Mouse (Mus musculus) liver, embryonic 14.5 days (tissue): Measurements from ENCODE around the gene Fsip2. TPM values are rescaled to one million over a fixed set of nuclear protein-coding genes. Genes with fewer than 3 reads are reported as not detected.

Source experiments
- ATAC-seq: fragments of 200-750 bp; cut with Nextera tagmentation; 2 replicates; pipeline ENCODE4 v1.8.0; 2017; ENCODE audit warnings: moderate number of reproducible peaks, mild to moderate bottlenecking, moderate library complexity; ENCODE audit not compliant: insufficient read depth
- DNase-seq, 3 experiments: peaks; one replicate each; pipeline ENCODE4 v3.0.0-alpha.2; 2012 to 2013; ENCODE audit warnings: low read depth in 3 of 3, low spot score in 3 of 3
- H3K27ac ChIP-seq: fragments of 300-500 bp; sonication (generic); 2 replicates; pipeline ENCODE4 v1.5.1; 2014; ENCODE audit warnings: moderate library complexity, mild to moderate bottlenecking, control low read depth, inconsistent platforms
- H3K27me3 ChIP-seq: fragments of 300-500 bp; sonication (generic); 2 replicates; pipeline ENCODE4 v1.6.1; 2014; ENCODE audit warnings: mild to moderate bottlenecking, low read length, moderate library complexity; ENCODE audit not compliant: control insufficient read depth, insufficient read depth
- H3K36me3 ChIP-seq: fragments of 300-500 bp; sonication (generic); replicated peaks from 2 replicates; pipeline ENCODE4 v1.6.1; 2014; ENCODE audit warnings: low read depth; ENCODE audit not compliant: control insufficient read depth, insufficient read depth
- H3K4me1 ChIP-seq, 2 experiments: fragments of 200-500 bp in 1 of 2; fragments of 300-500 bp in 1 of 2; sonication (generic) in 1 of 2; replicated peaks; 2 replicates each; pipeline ENCODE4 v1.6.1; 2012 to 2014; ENCODE audit warnings: antibody characterized with exemption in 1 of 2, inconsistent platforms in 1 of 2, low read length in 1 of 2; ENCODE audit not compliant: control insufficient read depth in 2 of 2, insufficient read depth in 2 of 2
- H3K4me2 ChIP-seq: fragments of 300-500 bp; sonication (generic); 2 replicates; pipeline ENCODE4 v1.6.1; 2014; ENCODE audit warnings: low read depth, mild to moderate bottlenecking, control low read depth, moderate library complexity
- H3K4me3 ChIP-seq, 2 experiments: fragments of 200-500 bp in 1 of 2; fragments of 300-500 bp in 1 of 2; sonication (generic) in 1 of 2; 2 replicates each; pipeline ENCODE4 v1.5.1; 2012 to 2014; ENCODE audit warnings: low read depth in 2 of 2, low read length in 2 of 2, mild to moderate bottlenecking in 2 of 2, control low read depth in 1 of 2, inconsistent platforms in 1 of 2, moderate library complexity in 1 of 2; ENCODE audit not compliant: insufficient read depth in 1 of 2
- H3K9ac ChIP-seq: fragments of 300-500 bp; sonication (generic); replicated peaks from 2 replicates; pipeline ENCODE4 v1.6.1; 2014; ENCODE audit warnings: mild to moderate bottlenecking, control low read depth, moderate library complexity
- H3K9me3 ChIP-seq: fragments of 300-500 bp; sonication (generic); 2 replicates; pipeline ENCODE4 v1.6.1; 2016; ENCODE audit warnings: low read length, mixed read lengths; ENCODE audit not compliant: control insufficient read depth
- CTCF ChIP-seq: IDR thresholded peaks from 2 replicates; pipeline ENCODE4 v1.5.1; 2016; ENCODE audit warnings: antibody characterized with exemption, low read depth, control low read depth
- EP300 ChIP-seq: IDR thresholded peaks from 2 replicates; pipeline ENCODE4 v1.6.1; 2016; ENCODE audit warnings: antibody characterized with exemption, low read depth
- WGBS: fragments of 180-500 bp; shearing (Covaris S2); extraction: QIAGEN DNeasy Blood & Tissue Kit; methylation state at CpG from one replicate; pipeline ENCODE4 v1.1.7; 2014; ENCODE audit not compliant: insufficient replicate concordance; 5-methylcytosine and 5-hydroxymethylcytosine counted together
- polyA plus RNA-seq, 2 experiments: library from polyadenylated mRNA; depleted of rRNA in 1 of 2; stranded (reverse) in 1 of 2; unstranded in 1 of 2; fragments of >200 nt; fragmentation: Nextera tagmentation in 1 of 2; extraction: Ambion mirVana in 1 of 2; gene quantifications; 2 replicates each; pipeline versions ENCODE4 v1.2.1 to v1.2.3; 2012 to 2014

The Fsip2 gene
- polyA plus RNA-seq (2012; rRNA removed) (not detected in 2 replicates), polyA plus RNA-seq (2014; fragmentation: Nextera tagmentation; extraction: Ambion mirVana) (not detected in 2 replicates)

GRCm38 (mm10) chr2:82943472-82943871, at the start of gene Fsip2:
Gene Fsip2, plus strand, starts transcription at chr2:82943634.
- ATAC-seq (no peak), DNase-seq (no peak)
- Histone ChIP-seq H3K4me2 (no peak within 1 kb of the TSS), H3K27ac (no peak within 1 kb of the TSS), H3K4me3 (no peak within 1 kb of the TSS), H3K36me3 (no peaks in the 10 kb centered on the region), H3K9me3 (no peaks in the 10 kb centered on the region), H3K4me1 (no peaks in the 10 kb centered on the region), H3K27me3 (no peaks in the 10 kb centered on the region), H3K9ac (no peak within 1 kb of the TSS)
- 75% methylated on average over 17 of the region's 17 CpGs for whole genome bisulfite sequencing
- no peak for TF ChIP-seq EP300
- no peak for TF ChIP-seq CTCF

DNA sequence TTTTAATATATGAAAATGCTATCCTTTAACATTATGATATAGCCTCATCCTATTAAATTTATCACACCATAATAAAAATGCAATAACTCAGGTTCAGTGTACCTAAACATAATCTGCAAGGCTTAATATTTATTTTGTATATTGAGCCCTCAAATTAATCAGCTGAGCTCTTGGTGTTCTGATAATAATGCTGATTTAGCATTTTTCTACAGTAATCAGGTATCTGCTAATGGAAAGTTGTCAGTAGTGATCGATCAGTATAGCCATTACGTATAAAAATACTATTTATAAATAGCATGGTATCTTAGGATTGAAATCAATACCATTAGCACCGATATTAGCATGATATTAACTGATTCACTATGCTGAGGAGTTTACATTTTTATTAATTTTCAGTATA, 20.0 kb downstream of the Fsip2 start:
- ATAC-seq = no peak
- Histone ChIP-seq H3K4me3 (no peak overlapping the region), H3K36me3 (no peaks in the 10 kb centered on the region), H3K9ac (no peak overlapping the region), H3K4me2 (no peak overlapping the region), H3K27ac (no peak overlapping the region), H3K27me3 (no peaks in the 10 kb centered on the region), H3K4me1 (no peaks in the 10 kb centered on the region), H3K9me3 (no peaks in the 10 kb centered on the region)
- TF ChIP-seq CTCF = no peak
- WGBS = 54% methylated on average over 3 of the region's 3 CpGs
- no peak for DNase-seq

- DNase-seq = no peak
- no peaks in the 10 kb centered on the region for H3K4me1 ChIP-seq
- H3K4me2 ChIP-seq = no peak overlapping the region
- no peak overlapping the region for H3K27ac ChIP-seq
- no peak overlapping the region for H3K9ac ChIP-seq
- no peak for TF ChIP-seq CTCF
- no peak for TF ChIP-seq EP300
- no peaks in the 10 kb centered on the region for H3K9me3 ChIP-seq
- no peak overlapping the region for H3K4me3 ChIP-seq
- no peaks in the 10 kb centered on the region for H3K36me3 ChIP-seq
- 72% methylated on average over 7 of the region's 7 CpGs for WGBS
- no peaks in the 10 kb centered on the region for H3K27me3 ChIP-seq
- ATAC-seq = no peak
Measured at GRCm38 (mm10) chr2:83025853-83026252, 82.4 kb downstream of the Fsip2 start.

GRCm38 (mm10) chr2:83052914-83053690, 109.7 kb downstream of the Fsip2 start:
- ATAC-seq = no peak
- Histone ChIP-seq H3K36me3 (no peaks in the 10 kb centered on the region), H3K4me3 (no peak overlapping the region), H3K27ac (no peak overlapping the region), H3K4me1 (no peaks in the 10 kb centered on the region), H3K9me3 (no peaks in the 10 kb centered on the region), H3K4me2 (no peak overlapping the region), H3K27me3 (no peaks in the 10 kb centered on the region), H3K9ac (no peak overlapping the region)
- WGBS = 45% methylated on average over 5 of the region's 5 CpGs
- no peak for DNase-seq
- no peak for TF ChIP-seq EP300
- no peak for TF ChIP-seq CTCF
